Mouse (Mus musculus): ENCODE measurements around the gene Iqgap2.

Gene Iqgap2

GRCm38 (mm10) chr13:95712570-95713268 is 179.0 kb downstream of the Iqgap2 start:
- DNase-seq (ENCODE audit: low spot score): no peak

DNA sequence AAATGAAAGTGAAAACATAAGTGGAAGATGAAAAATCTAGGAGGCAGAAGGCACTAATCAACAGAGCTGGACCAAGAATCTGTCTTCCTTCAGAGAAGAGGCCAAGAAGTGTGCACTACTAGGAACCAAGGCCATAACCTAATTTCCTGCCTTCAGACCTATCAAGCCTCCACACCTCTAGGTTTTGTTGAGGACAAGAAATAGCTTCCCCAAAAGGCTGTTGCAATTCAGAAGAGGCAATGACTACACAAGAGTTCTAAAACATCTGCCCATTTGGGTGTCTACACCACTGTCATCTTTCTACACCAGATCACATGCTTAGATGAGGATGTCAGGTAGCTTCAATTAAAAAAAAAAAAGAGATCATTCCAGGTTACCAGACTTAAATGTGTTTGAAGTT is 179.7 kb downstream of the Iqgap2 start:
- no peak for DNase-seq (ENCODE audit: low spot score)

DNA sequence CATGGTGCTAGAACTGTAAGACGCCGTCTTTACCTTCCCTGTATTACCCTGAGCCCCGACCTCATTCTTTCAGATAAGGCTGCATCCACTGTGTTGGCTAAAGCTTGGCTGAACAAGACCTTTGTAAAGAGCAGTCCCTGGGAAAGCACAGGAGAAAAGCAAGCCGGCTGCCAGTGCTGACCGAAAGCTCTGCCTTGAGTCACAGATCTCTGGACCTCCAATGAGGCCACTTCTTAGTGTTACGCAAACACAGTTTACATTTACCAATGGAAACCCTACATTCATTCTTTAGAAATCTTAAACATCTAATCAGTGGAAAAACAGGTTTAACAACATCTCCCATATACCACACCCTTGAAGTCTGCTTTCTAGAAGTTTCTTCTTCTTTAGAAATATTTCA is 186.1 kb downstream of the Iqgap2 start:
- no peak for DNase-seq (ENCODE audit: low spot score)

DNA sequence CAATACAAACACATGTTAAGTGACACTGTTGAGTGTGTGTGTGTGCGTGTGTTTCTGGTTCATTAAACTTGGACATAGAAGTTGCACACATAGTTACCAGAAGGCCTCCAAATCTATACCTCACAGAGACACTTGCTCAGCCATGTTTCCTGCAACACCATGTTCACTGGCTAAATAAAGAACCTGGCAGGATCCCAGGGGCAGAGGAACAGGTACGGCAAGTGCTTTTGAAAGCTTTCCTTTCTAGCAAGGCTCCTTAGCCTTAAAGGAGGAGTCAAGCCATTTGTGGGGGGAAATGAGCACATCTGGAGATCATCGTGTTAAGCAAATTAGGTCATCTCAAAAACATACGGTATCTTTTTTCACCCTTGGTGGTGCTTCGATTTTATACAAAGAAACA is 188.3 kb downstream of the Iqgap2 start:
- DNase-seq (ENCODE audit: low spot score): no peak

GRCm38 (mm10) chr13:95697874-95698273 is 193.8 kb downstream of the Iqgap2 start:
- DNase-seq (ENCODE audit: low spot score): no peak

DNA sequence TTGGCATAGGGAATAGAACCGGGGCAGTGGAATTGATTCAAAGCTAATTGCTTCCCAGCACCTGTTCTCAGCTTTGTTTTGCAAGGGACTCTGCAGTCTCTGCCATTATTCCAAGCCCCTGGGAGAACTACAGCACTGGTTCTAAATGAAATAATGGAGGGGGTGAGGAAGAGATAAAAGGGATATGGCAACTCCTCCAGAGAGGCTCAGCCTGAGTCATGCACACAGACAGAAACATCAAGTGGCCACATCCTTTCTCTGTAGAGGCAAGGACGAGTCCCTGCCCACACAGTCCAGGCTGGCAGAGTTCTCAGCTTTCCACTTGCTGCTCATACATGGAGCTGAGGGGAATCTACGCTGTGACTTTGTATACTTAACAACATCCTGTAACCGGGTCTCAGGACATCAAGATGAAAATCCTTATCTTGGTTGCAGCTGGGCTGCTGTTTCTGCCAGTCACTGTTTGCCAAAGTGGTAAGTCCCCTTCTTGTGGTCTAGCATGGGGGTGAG is 195.0 kb downstream of the Iqgap2 start, which contains the start of gene F2rl2:
Gene F2rl2 (plus strand): TSS at position 200 of the 510 bp plus-strand sequence.
- DNase-seq (ENCODE audit: low spot score): no peak

- DNase-seq (ENCODE audit: low spot score): no peak
Observed at GRCm38 (mm10) chr13:95696120-95696653, 195.5 kb downstream of the Iqgap2 start.

DNA sequence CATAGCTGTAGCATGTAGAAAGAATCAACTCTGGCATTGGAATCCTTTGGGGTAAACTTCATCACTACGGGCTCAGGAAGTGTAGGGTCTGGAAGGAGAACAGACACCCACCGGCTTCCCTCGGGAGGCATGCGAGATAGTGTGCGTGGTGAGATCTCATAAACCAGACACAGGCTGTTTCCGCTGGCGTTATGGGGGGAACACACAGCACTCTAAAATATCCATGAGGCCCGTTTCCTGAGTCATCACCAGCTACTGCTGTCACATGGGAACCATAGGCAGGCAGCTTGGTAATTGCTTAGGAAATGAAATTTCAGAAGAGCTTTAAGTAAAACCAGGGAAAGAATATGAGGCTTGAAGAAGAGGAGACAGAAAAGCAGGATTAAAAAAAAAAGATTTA is 199.5 kb downstream of the Iqgap2 start:
- no peak for DNase-seq (ENCODE audit: low spot score)

GRCm38 (mm10) chr13:95688576-95688975 is 203.1 kb downstream of the Iqgap2 start:
- DNase-seq (ENCODE audit: low spot score): no peak

GRCm38 (mm10) chr13:95685736-95686135 is 206.0 kb downstream of the Iqgap2 start:
- DNase-seq (ENCODE audit: low spot score): no peak

GRCm38 (mm10) chr13:95684656-95685244 is 207.0 kb downstream of the Iqgap2 start:
- DNase-seq (ENCODE audit: low spot score): no peak

GRCm38 (mm10) chr13:95679491-95679941 is 212.2 kb downstream of the Iqgap2 start:
- no peak for DNase-seq (ENCODE audit: low spot score)

- DNase-seq (ENCODE audit: low spot score): no peak
Observed at GRCm38 (mm10) chr13:95679078-95679477, 212.6 kb downstream of the Iqgap2 start.

DNA sequence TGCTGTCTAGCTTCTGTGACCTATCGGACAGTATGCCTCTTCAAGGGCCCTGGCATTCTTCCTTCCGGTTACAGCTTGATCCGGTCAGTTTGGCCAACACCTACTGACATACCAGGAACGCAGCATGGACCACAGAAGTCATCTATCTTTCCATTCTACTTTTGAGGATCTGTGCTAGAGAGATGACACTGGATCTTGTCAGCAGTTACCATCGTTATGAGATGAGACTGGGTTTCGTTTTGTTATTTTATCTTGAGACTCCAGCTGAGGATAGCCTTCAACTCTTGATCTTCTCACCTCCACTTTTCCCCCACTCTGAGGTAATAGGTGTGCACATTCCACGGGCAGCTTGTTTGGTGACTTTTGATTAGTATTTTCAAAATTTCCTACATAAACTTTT is 219.3 kb downstream of the Iqgap2 start:
- DNase-seq (ENCODE audit: low spot score): no peak

GRCm38 (mm10) chr13:95671108-95671897 is 220.4 kb downstream of the Iqgap2 start:
- DNase-seq (ENCODE audit: low spot score): no peak

GRCm38 (mm10) chr13:95670534-95670933 is 221.2 kb downstream of the Iqgap2 start:
- DNase-seq (ENCODE audit: low spot score): no peak

GRCm38 (mm10) chr13:95667260-95667659 is 224.5 kb downstream of the Iqgap2 start:
- no peak for DNase-seq (ENCODE audit: low spot score)

GRCm38 (mm10) chr13:95665644-95666356 is 225.9 kb downstream of the Iqgap2 start:
- no peak for DNase-seq (ENCODE audit: low spot score)

DNA sequence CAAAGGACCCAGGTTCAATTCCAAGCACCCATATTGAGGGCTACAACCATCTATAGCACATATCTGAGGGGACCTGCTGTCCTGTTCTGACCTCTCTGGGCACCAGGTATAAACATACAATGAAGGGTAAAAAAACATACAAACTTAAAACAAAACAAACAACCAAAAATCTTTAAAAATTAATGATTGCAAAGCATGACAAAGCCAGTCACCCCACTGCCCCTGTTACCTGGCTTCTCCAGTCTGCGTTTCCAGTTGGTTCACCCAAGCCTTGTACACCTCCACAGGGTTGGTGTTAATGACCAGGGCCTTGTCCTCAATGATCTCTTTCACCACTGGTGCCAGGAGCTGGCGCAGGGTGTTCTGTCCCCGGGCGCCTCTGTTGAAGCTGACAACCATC is 227.9 kb downstream of the Iqgap2 start:
- DNase-seq (ENCODE audit: low spot score): no peak

DNA sequence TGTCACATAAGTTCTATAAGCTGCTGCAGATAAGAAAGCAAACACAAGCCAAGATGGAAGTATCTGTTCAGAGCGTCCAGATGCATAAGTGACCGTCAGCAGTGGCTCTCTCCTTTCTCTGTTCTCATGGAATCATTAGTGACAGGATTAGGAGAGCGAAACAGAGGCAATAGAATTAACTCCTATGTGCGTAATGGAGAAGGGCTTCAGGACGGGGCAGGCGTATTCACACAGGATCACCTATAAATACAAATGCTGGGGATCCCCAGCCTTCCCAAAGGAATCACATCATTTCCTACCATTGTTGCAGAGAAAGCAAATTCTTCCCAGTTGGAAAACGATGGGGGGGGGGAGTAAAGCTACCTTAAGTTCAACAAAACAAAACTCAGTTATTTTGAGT is 232.3 kb downstream of the Iqgap2 start:
- no peak for DNase-seq (ENCODE audit: low spot score)

DNA sequence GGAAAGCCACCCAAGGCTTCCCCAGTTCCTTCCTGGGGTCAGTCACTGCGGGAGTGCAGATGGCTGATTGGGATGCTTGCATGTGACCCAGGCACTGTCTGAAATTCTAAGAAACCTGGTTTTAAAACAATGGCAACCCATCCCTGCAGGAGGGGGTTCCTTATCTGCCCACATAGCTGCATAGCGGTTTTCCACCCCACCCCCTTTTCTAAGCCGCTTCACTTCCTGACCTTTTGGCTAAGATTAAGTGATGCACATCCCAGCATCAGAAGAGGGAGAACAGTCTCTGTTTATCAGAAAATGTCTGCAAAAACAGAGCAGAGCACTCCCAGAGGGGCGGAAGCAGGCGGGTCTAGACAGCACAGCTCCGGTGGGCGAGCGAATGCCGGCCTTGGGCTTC is 234.6 kb downstream of the Iqgap2 start:
- no peak for DNase-seq (ENCODE audit: low spot score)

DNA sequence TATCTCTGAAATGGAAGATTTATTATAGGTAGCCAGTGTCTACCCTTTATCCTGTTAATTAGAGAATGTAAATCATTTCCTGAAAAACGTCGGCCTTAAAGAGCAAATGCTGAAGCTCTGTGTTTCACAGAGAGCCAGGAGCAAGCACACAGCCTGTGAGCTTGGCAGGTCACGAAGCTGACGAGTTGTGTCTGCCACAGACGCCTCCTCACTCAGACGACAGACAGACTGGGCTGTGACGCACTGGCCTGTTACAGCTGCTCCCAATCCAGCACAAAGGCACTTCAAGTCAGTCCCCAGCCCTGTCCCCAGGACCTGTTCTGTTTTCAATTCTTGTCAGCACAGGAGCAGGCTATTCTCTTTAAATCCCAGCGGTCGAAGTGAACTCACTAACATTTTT is 236.4 kb downstream of the Iqgap2 start:
- DNase-seq (ENCODE audit: low spot score): no peak

All from urinary bladder, postnatal 25 days (tissue).